ENCODE assay signal across 16 mouse cellular contexts in genomic region chrX:10251852-10252504, GRCm38 (mm10). TPM values are rescaled to one million over a fixed set of nuclear protein-coding genes. Genes with fewer than 3 reads are reported as not detected.
DNase-seq lines count a peak whose midpoint lies in the region; ATAC-seq and TF ChIP-seq lines count a peak whose summit lies in the region.
"Had no signal": no experiment of that assay in that cellular context is flagged by ENCODE, and none has a peak within 500 bp of the region (broad histone marks: within the 10 kb centered on the region; RNA-seq: fewer than 3 reads in every experiment).

Gene Otc, plus strand, starts transcription at chrX:10252305.

- H3K4me3 ChIP-seq in midbrain, embryonic 14.5 days (replicated peaks; ENCODE audit: low read depth, low read length), result no peak within 1 kb of the TSS
- H3K4me3 ChIP-seq in midbrain, embryonic 11.5 days (ENCODE audit: low read depth, low read length), result no peak within 1 kb of the TSS
- peak within 1 kb of the TSS; percentile 90 for H3K4me3 ChIP-seq in liver, adult 2 months (ENCODE audit: insufficient read depth, low read depth, low read length)
- H3K4me3 ChIP-seq: heart, embryonic 15.5 days; limb, embryonic 13.5 days; megakaryocyte, embryonic 14.5 days had no signal

- H3K9ac ChIP-seq in midbrain, embryonic 14.5 days (replicated peaks; ENCODE audit: low read length), result no peak within 1 kb of the TSS
- H3K9ac ChIP-seq in midbrain, embryonic 11.5 days (ENCODE audit: low read length), result no peak within 1 kb of the TSS
- peak within 1 kb of the TSS; percentile 84 for H3K9ac ChIP-seq in liver, adult 2 months (ENCODE audit: low read depth, low read length)
- H3K9ac ChIP-seq: heart, embryonic 15.5 days; limb, embryonic 13.5 days had no signal

- H3K9me3 ChIP-seq in midbrain, embryonic 14.5 days (ENCODE audit: control insufficient read depth, low read length), result no peaks in the 10 kb centered on the region
- H3K9me3 ChIP-seq in midbrain, embryonic 11.5 days (ENCODE audit: control insufficient read depth, low read length), result no peaks in the 10 kb centered on the region
- H3K9me3 ChIP-seq: heart, embryonic 15.5 days; limb, embryonic 13.5 days; megakaryocyte, embryonic 14.5 days had no signal

- peak; percentile 48; the same call in 1 of the 2 replicates for TF ChIP-seq POLR2A in liver, adult 2 months (IDR thresholded peaks at IDR 0.05; ENCODE audit: extremely low read depth, insufficient read depth, low read length)

- TF ChIP-seq CTCF in liver, adult 2 months (IDR thresholded peaks at IDR 0.05; ENCODE audit: low read depth, low read length), result no peak

- H3K4me2 ChIP-seq in midbrain, embryonic 14.5 days (ENCODE audit: low read length), result no peak within 1 kb of the TSS
- H3K4me2 ChIP-seq in midbrain, embryonic 11.5 days, result no peak within 1 kb of the TSS
- H3K4me2 ChIP-seq: heart, embryonic 15.5 days; limb, embryonic 13.5 days had no signal

- no peaks in the 10 kb centered on the region for H3K4me1 ChIP-seq in midbrain, embryonic 14.5 days (ENCODE audit: control insufficient read depth, insufficient read depth, low read length)
- no peaks in the 10 kb centered on the region for H3K4me1 ChIP-seq in midbrain, embryonic 11.5 days (ENCODE audit: control insufficient read depth, insufficient read depth, low read length)
- H3K4me1 ChIP-seq in liver, adult 2 months (ENCODE audit: control insufficient read depth, insufficient read depth, low read length), result no peaks in the 10 kb centered on the region; the same call in 1 of the 2 replicates
- H3K4me1 ChIP-seq: heart, embryonic 15.5 days; limb, embryonic 13.5 days; megakaryocyte, embryonic 14.5 days had no signal

- H3K36me3 ChIP-seq in midbrain, embryonic 14.5 days (ENCODE audit: control insufficient read depth, insufficient read depth, low read length), result no peaks in the 10 kb centered on the region
- no peaks in the 10 kb centered on the region for H3K36me3 ChIP-seq in midbrain, embryonic 11.5 days (ENCODE audit: control insufficient read depth, insufficient read depth, low read length)
- H3K36me3 ChIP-seq in liver, adult 2 months (ENCODE audit: control insufficient read depth, insufficient read depth, low read length), result no peaks in the 10 kb centered on the region; the same call in 1 of the 2 replicates
- H3K36me3 ChIP-seq: heart, embryonic 15.5 days; limb, embryonic 13.5 days had no signal

- no peaks in the 10 kb centered on the region for H3K27me3 ChIP-seq in midbrain, embryonic 14.5 days (ENCODE audit: control insufficient read depth, insufficient read depth, low read length)
- no peaks in the 10 kb centered on the region for H3K27me3 ChIP-seq in midbrain, embryonic 11.5 days (ENCODE audit: control insufficient read depth, insufficient read depth, low read length)
- no peaks in the 10 kb centered on the region for H3K27me3 ChIP-seq in liver, adult 2 months (ENCODE audit: control insufficient read depth, insufficient read depth, low read length)
- H3K27me3 ChIP-seq: heart, embryonic 15.5 days; limb, embryonic 13.5 days had no signal

- no peak for ATAC-seq in midbrain, embryonic 14.5 days (ENCODE audit: low FRiP score, low TSS enrichment)
- ATAC-seq in midbrain, embryonic 11.5 days (ENCODE audit: low FRiP score), result no peak
- ATAC-seq: hindbrain, embryonic 16.5 days had no signal

- no peak within 1 kb of the TSS for H3K27ac ChIP-seq in midbrain, embryonic 14.5 days (replicated peaks; ENCODE audit: low read depth, low read length)
- no peak within 1 kb of the TSS for H3K27ac ChIP-seq in midbrain, embryonic 11.5 days (ENCODE audit: low read depth, low read length)
- H3K27ac ChIP-seq in liver, adult 2 months (replicated peaks; ENCODE audit: insufficient read depth, low read depth, low read length), result peak within 1 kb of the TSS; percentile 91
- H3K27ac ChIP-seq: heart, embryonic 15.5 days; limb, embryonic 13.5 days had no signal

- WGBS in midbrain, embryonic 14.5 days, result 46% methylated on average over 2 of the region's 2 CpGs
- 60% methylated on average over 2 of the region's 2 CpGs for WGBS in midbrain, embryonic 11.5 days
- 14% methylated on average over 2 of the region's 2 CpGs for WGBS in liver, adult 2 months

- DNase-seq in cerebellum, postnatal 10 days, result peak; percentile 19
- no peak for DNase-seq in cerebellum, adult 9-11 months
- DNase-seq in midbrain, embryonic 14.5 days, result peak; percentile 3
- no peak for DNase-seq in midbrain, embryonic 11.5 days (ENCODE audit: low spot score, missing footprints)
- peak; percentile 86 for DNase-seq in liver, adult 2 months (ENCODE audit: extremely low read depth, low read depth, low spot score)
- peak; percentile 36 for DNase-seq in yolk sac, embryonic 10.5 days (ENCODE audit: low spot score)
- no peak for DNase-seq in lung, postnatal 36 days
- no peak for DNase-seq in urinary bladder, postnatal 4 days (ENCODE audit: low spot score in 2 of 2)
- DNase-seq: adrenal gland, postnatal 36 days; cerebellum, adult 8-10 months; gastrocnemius, postnatal 36 days had no signal

- H3K79me2 ChIP-seq in liver, adult 2 months (ENCODE audit: control insufficient read depth, insufficient read depth, low read length), result no peaks in the 10 kb centered on the region

RNA-seq across cellular contexts. Expression of gene Otc, which starts in this region (rescaled TPM):
- polyA plus RNA-seq in midbrain, embryonic 14.5 days (2014; fragmentation: Nextera tagmentation; extraction: Ambion mirVana), result 0.15 TPM in 1 of 2 replicates, not detected in the other
- not detected in 2 replicates for polyA plus RNA-seq in midbrain, embryonic 11.5 days (2014; fragmentation: Nextera tagmentation; extraction: Ambion mirVana)
- 480 and 581 TPM in 2 replicates for total RNA-seq in liver, adult 2 months (2014; rRNA removed)
- 123 TPM in 2 replicates for polyA plus RNA-seq in liver, adult 2 months (2012; rRNA removed)
- total RNA-seq: adrenal gland, postnatal 36 days; gastrocnemius, postnatal 36 days had no signal
- polyA plus RNA-seq: heart, embryonic 15.5 days; hindbrain, embryonic 16.5 days; limb, embryonic 13.5 days; urinary bladder, adult 2 months had no signal

Comparison
In these comparisons a context has a peak if more than half of its experiments do, and no peak if none do; other contexts are left out.
1. RNA of gene Otc (polyA plus RNA-seq): 123 TPM in liver, adult 2 months; 0.15 TPM in midbrain, embryonic 14.5 days and not detected in midbrain, embryonic 11.5 days; every median in the first group is over 100 times any median in the second.
2. DNase-seq: peak in cerebellum, postnatal 10 days (2 of 2), liver, adult 2 months (single experiment) and yolk sac, embryonic 10.5 days (single experiment); none in cerebellum, adult 9-11 months (single experiment), midbrain, embryonic 11.5 days (single experiment), lung, postnatal 36 days (single experiment) and urinary bladder, postnatal 4 days (0 of 2).
3. Peak in DNase-seq in midbrain, embryonic 14.5 days; RNA of the gene not detected or under 1 TPM.